9 mouse cellular contexts compared by ENCODE assay signal in the genomic region with DNA sequence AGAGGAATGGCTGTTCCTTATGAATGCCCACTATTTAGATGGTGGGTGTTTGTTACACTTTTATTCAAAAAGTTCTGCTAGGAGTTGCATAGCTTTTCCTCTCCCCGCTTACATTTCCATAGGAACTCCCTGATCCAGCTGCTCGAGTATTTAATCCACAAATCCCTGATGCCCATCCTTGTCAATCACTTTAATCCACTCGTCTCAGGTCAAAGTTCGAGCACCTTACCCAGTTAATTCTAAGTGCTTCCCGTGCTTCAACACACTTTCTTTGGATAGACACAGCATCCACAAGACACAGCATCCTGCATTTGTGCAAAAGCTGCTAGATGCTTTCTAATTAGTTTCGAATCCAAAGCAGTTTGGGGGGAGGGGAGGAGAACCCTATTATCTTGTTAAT. TPM values are rescaled to one million over a fixed set of nuclear protein-coding genes. Genes with fewer than 3 reads are reported as not detected.
DNase-seq lines count a peak whose midpoint lies in the region; ATAC-seq and TF ChIP-seq lines count a peak whose summit lies in the region.
"Had no signal": no experiment of that assay in that cellular context is flagged by ENCODE, and none has a peak within 500 bp of the region (broad histone marks: within the 10 kb centered on the region; RNA-seq: fewer than 3 reads in every experiment).

No protein-coding gene starts in this region.

- H3K27ac ChIP-seq in heart, embryonic 16.5 days (ENCODE audit: low read length): peak overlapping the region; percentile 91; the same call in 1 of the 2 replicates
- H3K27ac ChIP-seq in embryonic facial prominence, embryonic 14.5 days (replicated peaks; ENCODE audit: low read depth, low read length): no peak overlapping the region
- H3K27ac ChIP-seq in liver, embryonic 16.5 days (ENCODE audit: low read length): no peak overlapping the region; the same call in 1 of the 2 replicates

- peak overlapping the region; percentile 79 for H3K4me3 ChIP-seq in heart, embryonic 16.5 days (ENCODE audit: low read length)
- H3K4me3 ChIP-seq in G1E (ENCODE audit: low read depth, low read length): peak overlapping the region; percentile 9; the same call in 1 of the 2 replicates
- H3K4me3 ChIP-seq in embryonic facial prominence, embryonic 14.5 days (ENCODE audit: low read depth, low read length): peak overlapping the region; percentile 86
- peak overlapping the region; percentile 71 for H3K4me3 ChIP-seq in liver, embryonic 16.5 days (ENCODE audit: low read depth, low read length)

- WGBS in heart, embryonic 16.5 days: 62% methylated on average over 6 of the region's 6 CpGs
- WGBS in embryonic facial prominence, embryonic 14.5 days: 45% methylated on average over 6 of the region's 6 CpGs
- WGBS in liver, embryonic 16.5 days (ENCODE audit: insufficient replicate concordance): 58% methylated on average over 6 of the region's 6 CpGs

- H3K4me1 ChIP-seq in heart, embryonic 16.5 days (ENCODE audit: control insufficient read depth, insufficient read depth, low read length): peaks cover 40% of the 10 kb centered on the region
- peaks cover 40% of the 10 kb centered on the region for H3K4me1 ChIP-seq in G1E (ENCODE audit: insufficient read depth, low read depth, low read length)
- peaks cover 12% of the 10 kb centered on the region; the same call in 1 of the 2 replicates for H3K4me1 ChIP-seq in embryonic facial prominence, embryonic 14.5 days (ENCODE audit: control insufficient read depth, insufficient read depth, low read length)
- H3K4me1 ChIP-seq in liver, embryonic 16.5 days (ENCODE audit: control insufficient read depth, low read depth, low read length): peaks cover 16% of the 10 kb centered on the region

- H3K9ac ChIP-seq in heart, embryonic 16.5 days (ENCODE audit: low read length): peak overlapping the region; percentile 18
- no peak overlapping the region; the same call in 1 of the 2 replicates for H3K9ac ChIP-seq in embryonic facial prominence, embryonic 14.5 days (ENCODE audit: low read depth, low read length)
- no peak overlapping the region for H3K9ac ChIP-seq in liver, embryonic 16.5 days (ENCODE audit: low read depth, low read length)

- ATAC-seq in heart, embryonic 16.5 days (replicated peaks; ENCODE audit: extremely low read depth, insufficient read depth, low FRiP score): no peak
- ATAC-seq in G1E (ENCODE audit: extremely low read depth, insufficient number of reproducible peaks, low FRiP score, poor library complexity, severe bottlenecking): no peak
- no peak for ATAC-seq in embryonic facial prominence, embryonic 14.5 days (ENCODE audit: low read depth)
- no peak for ATAC-seq in liver, embryonic 16.5 days (ENCODE audit: low read depth)

- peak overlapping the region; percentile 67 for H3K4me2 ChIP-seq in heart, embryonic 16.5 days (ENCODE audit: low read depth, low read length)
- peak overlapping the region; percentile 62 for H3K4me2 ChIP-seq in embryonic facial prominence, embryonic 14.5 days (ENCODE audit: low read depth, low read length)
- peak overlapping the region; percentile 81 for H3K4me2 ChIP-seq in liver, embryonic 16.5 days (ENCODE audit: low read depth, low read length)

- no peaks in the 10 kb centered on the region for H3K9me3 ChIP-seq in heart, embryonic 16.5 days (replicated peaks; ENCODE audit: control insufficient read depth, low read length)
- H3K9me3 ChIP-seq in G1E (replicated peaks): no peaks in the 10 kb centered on the region
- no peaks in the 10 kb centered on the region for H3K9me3 ChIP-seq in embryonic facial prominence, embryonic 14.5 days (ENCODE audit: control insufficient read depth, low read length)
- no peaks in the 10 kb centered on the region for H3K9me3 ChIP-seq in liver, embryonic 16.5 days (replicated peaks; ENCODE audit: control insufficient read depth, low read length)

- intact Hi-C loops in heart, postnatal 10 days (cut with DNase I): loop anchor here (2.0 kb wide), 1 partner anchor 24 kb away; no protein-coding TSS in a partner anchor

- no peak for DNase-seq in heart, postnatal 10 days
- DNase-seq in G1E (ENCODE audit: low spot score): no peak
- no peak for DNase-seq in embryonic facial prominence, embryonic 14.5 days (ENCODE audit: low spot score)
- DNase-seq in layer of hippocampus, adult 11-12 months (ENCODE audit: low spot score): no peak
- DNase-seq in gastrocnemius, postnatal 10 days: no peak
- no peak for DNase-seq in ovary, postnatal 10 days (ENCODE audit: low spot score)
- DNase-seq: layer of hippocampus, adult 9-11 months had no signal

- H3K27me3 ChIP-seq in heart, embryonic 16.5 days (ENCODE audit: control insufficient read depth, insufficient read depth, low read length): no peaks in the 10 kb centered on the region
- H3K27me3 ChIP-seq in G1E (ENCODE audit: insufficient read depth, low read length): no peaks in the 10 kb centered on the region
- no peaks in the 10 kb centered on the region for H3K27me3 ChIP-seq in embryonic facial prominence, embryonic 14.5 days (replicated peaks; ENCODE audit: control insufficient read depth, insufficient read depth, low read length)
- no peaks in the 10 kb centered on the region for H3K27me3 ChIP-seq in liver, embryonic 16.5 days (ENCODE audit: control insufficient read depth, insufficient read depth, low read depth, low read length)

- no peak for TF ChIP-seq CTCF in G1E (IDR thresholded peaks at IDR 0.05; ENCODE audit: low read depth, low read length)

- 0 out of 2 replicates have a peak, but pooled peaks cover 6% of the 10 kb centered on the region for H3K36me3 ChIP-seq in heart, embryonic 16.5 days (ENCODE audit: control insufficient read depth, insufficient read depth)
- peaks cover 36% of the 10 kb centered on the region for H3K36me3 ChIP-seq in G1E (replicated peaks)
- peaks cover 5% of the 10 kb centered on the region; the same call in 1 of the 2 replicates for H3K36me3 ChIP-seq in embryonic facial prominence, embryonic 14.5 days (ENCODE audit: control insufficient read depth, insufficient read depth, low read length)
- H3K36me3 ChIP-seq in liver, embryonic 16.5 days (ENCODE audit: control insufficient read depth, insufficient read depth): no peaks in the 10 kb centered on the region

RNA-seq across cellular contexts. Expression of a gene that starts 1.5 kb away (rescaled TPM):
- polyA plus RNA-seq in heart, embryonic 16.5 days (2015; fragmentation: Nextera tagmentation; extraction: Ambion mirVana): 193 and 199 TPM in 2 replicates
- total RNA-seq in heart, postnatal 10 days (2021): 100 to 1,000 TPM; 573 to 586 TPM
- total RNA-seq in G1E (2014; fragmentation: Nextera tagmentation): 69.3 and 79.8 TPM in 2 replicates
- total RNA-seq in G1E (2017): 66.7 and 72.8 TPM in 2 replicates
- polyA plus RNA-seq in G1E (2012): 26.1 and 43.6 TPM in 2 replicates
- polyA plus RNA-seq in embryonic facial prominence, embryonic 14.5 days (2014; fragmentation: Nextera tagmentation; extraction: Ambion mirVana): 110 and 112 TPM in 2 replicates
- 122 and 150 TPM in 2 replicates for polyA plus RNA-seq in liver, embryonic 16.5 days (2015; fragmentation: Nextera tagmentation; extraction: Ambion mirVana)
- total RNA-seq in gastrocnemius, postnatal 10 days (2021): 100 to 1,000 TPM; 208 to 234 TPM

RNA-seq across cellular contexts. Expression of a gene that starts 32.6 kb away (rescaled TPM):
- 14.0 and 15.8 TPM in 2 replicates for polyA plus RNA-seq in heart, embryonic 16.5 days (2015; fragmentation: Nextera tagmentation; extraction: Ambion mirVana)
- 10 to 100 TPM; 28.7 to 29.2 TPM for total RNA-seq in heart, postnatal 10 days (2021)
- total RNA-seq in G1E (2014; fragmentation: Nextera tagmentation) (not detected in 2 replicates), G1E (2017) (0.05 TPM in 1 of 2 replicates, not detected in the other)
- not detected in 2 replicates for polyA plus RNA-seq in G1E (2012)
- polyA plus RNA-seq in embryonic facial prominence, embryonic 14.5 days (2014; fragmentation: Nextera tagmentation; extraction: Ambion mirVana): 2.0 and 2.4 TPM in 2 replicates
- polyA plus RNA-seq in liver, embryonic 16.5 days (2015; fragmentation: Nextera tagmentation; extraction: Ambion mirVana): 0.14 and 0.26 TPM in 2 replicates
- total RNA-seq in gastrocnemius, postnatal 10 days (2021): 1 to 10 TPM; 3.5 to 5.8 TPM

Comparison
In these comparisons a context has a peak if more than half of its experiments do, and no peak if none do; other contexts are left out.
1. H3K4me3 ChIP-seq: peak in every context shown above with its lines; median percentile 86 in embryonic facial prominence, embryonic 14.5 days; 79 in heart, embryonic 16.5 days; 71 in liver, embryonic 16.5 days; 9 in G1E.